Mouse (Mus musculus) liver, embryonic 14.5 days (tissue): ENCODE results near the gene Dync2li1.

Source experiments
- CTCF ChIP-seq: IDR thresholded peaks from 2 replicates; pipeline ENCODE4 v1.5.1; 2016; ENCODE audit warnings: antibody characterized with exemption, low read depth, control low read depth
- EP300 ChIP-seq: IDR thresholded peaks from 2 replicates; pipeline ENCODE4 v1.6.1; 2016; ENCODE audit warnings: antibody characterized with exemption, low read depth

- TF ChIP-seq CTCF (no peak), EP300 (no peak)
Observed at GRCm38 (mm10) chr17:84611500-84611899, 14.8 kb upstream of the Dync2li1 start.
